Mouse (Mus musculus): ENCODE results near the gene Vldlr.

DNA sequence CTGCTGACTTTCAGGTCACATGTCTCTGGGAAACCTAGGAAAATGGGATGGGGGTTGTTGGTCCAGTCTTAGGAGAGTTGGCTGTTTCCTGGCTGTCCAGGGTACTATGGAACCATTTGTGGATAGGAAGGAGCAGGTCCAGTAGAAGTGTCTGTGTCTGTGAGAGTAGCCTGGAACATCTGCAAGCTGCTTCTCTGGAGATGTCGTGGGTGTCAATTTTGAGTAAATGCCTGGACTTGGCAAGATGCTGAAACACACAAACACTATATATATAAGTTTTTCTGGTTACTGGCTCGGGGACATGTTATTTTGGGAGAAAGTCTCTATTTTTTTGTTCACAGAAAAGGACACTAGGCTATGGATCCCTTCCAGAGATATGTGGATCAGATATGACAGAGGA is 57.1 kb downstream of the Vldlr start:
- TF ChIP-seq POLR2A (IDR thresholded peaks at IDR 0.05; ENCODE audit: control insufficient read depth, low read depth, low read length): no peak
- TF ChIP-seq CTCF (IDR thresholded peaks at IDR 0.05; ENCODE audit: control insufficient read depth, insufficient read depth, insufficient replicate concordance, low read depth, low read length): no peak
